Mouse (Mus musculus): ENCODE results near the gene Eif3c. TPM values are rescaled to one million over a fixed set of nuclear protein-coding genes. Genes with fewer than 3 reads are reported as not detected.

The Eif3c gene
- total RNA-seq, 2 experiments from 2014 or later: 172 to 177 TPM

Small RNA genes lying within 50 kb of the gene (microRNA-seq; reads per million reads assigned to microRNA genes)
- gene Mir7059: 5.4 to 6.3 reads per million in 2 experiments

Other genes starting within 250 kb of the Eif3c start
- gene Lat, start 196.8 kb downstream of the Eif3c start, total RNA-seq (2021): 1 to 10 TPM; 1.5 to 1.6 TPM
- gene Spns1, start 189.0 kb downstream of the Eif3c start, total RNA-seq (2021): 10 to 100 TPM; 80.8 to 94.4 TPM
- 1 to 10 TPM; 6.3 to 6.6 TPM for gene Nfatc2ip, start 169.7 kb downstream of the Eif3c start, total RNA-seq (2021)
- gene Cd19, start 151.5 kb downstream of the Eif3c start, total RNA-seq (2021): not detected
- gene Rabep2, start 137.7 kb downstream of the Eif3c start, total RNA-seq (2021): 10 to 100 TPM; 13.4 to 17.5 TPM
- gene Atp2a1, start 103.3 kb downstream of the Eif3c start, total RNA-seq (2021): under 1 TPM; 0.55 to 0.63 TPM
- 10 to 100 TPM; 72.5 to 73.2 TPM for gene Sh2b1, start 91.0 kb downstream of the Eif3c start, total RNA-seq (2021)
- gene Tufm, start 79.0 kb downstream of the Eif3c start, total RNA-seq (2021): 10 to 100 TPM; 88.9 to 94.0 TPM
- gene Atxn2l, start 63.0 kb downstream of the Eif3c start, total RNA-seq (2021): 100 to 1,000 TPM; 113 to 134 TPM
- under 1 TPM; 0.40 to 0.42 TPM for gene Apobr, start 18.5 kb upstream of the Eif3c start, total RNA-seq (2021)
- gene Cln3, start 19.4 kb upstream of the Eif3c start, total RNA-seq (2021): 10 to 100 TPM; 28.3 to 32.9 TPM
- gene Il27, start 28.5 kb upstream of the Eif3c start, total RNA-seq (2021): not detected
- 1 to 10 TPM; 7.5 to 7.9 TPM for gene Nupr1, start 64.5 kb upstream of the Eif3c start, total RNA-seq (2021)
- 10 to 100 TPM; 25.6 to 30.3 TPM for gene Sgf29, start 82.9 kb upstream of the Eif3c start, total RNA-seq (2021)
- gene Sult1a1, start 110.0 kb upstream of the Eif3c start, total RNA-seq (2021): 10 to 100 TPM in 1 of 2 experiments, 1 to 10 TPM in 1; 6.3 to 11.2 TPM
- 100 to 1,000 TPM in 1 of 2 experiments, 10 to 100 TPM in 1; 98.8 to 109 TPM for gene Bola2, start 129.0 kb upstream of the Eif3c start, total RNA-seq (2021)
- gene Slx1b, start 129.4 kb upstream of the Eif3c start, total RNA-seq (2021): 10 to 100 TPM; 16.2 to 16.4 TPM
- gene Coro1a, start 141.4 kb upstream of the Eif3c start, total RNA-seq (2021): 100 to 1,000 TPM; 114 to 121 TPM
- 100 to 1,000 TPM; 144 to 146 TPM for gene Mapk3, start 193.2 kb upstream of the Eif3c start, total RNA-seq (2021)
- gene Gdpd3, start 199.9 kb upstream of the Eif3c start, total RNA-seq (2021): 1 to 10 TPM; 2.5 to 5.1 TPM
- gene Ypel3, start 210.5 kb upstream of the Eif3c start, total RNA-seq (2021): 100 to 1,000 TPM; 278 to 291 TPM
- gene Tbx6, start 215.1 kb upstream of the Eif3c start, total RNA-seq (2021): 1 to 10 TPM in 1 of 2 experiments, under 1 TPM in 1; 0.75 to 1.1 TPM
- gene Ppp4c, start 226.1 kb upstream of the Eif3c start, total RNA-seq (2021): 10 to 100 TPM; 54.3 to 59.5 TPM
- 10 to 100 TPM; 75.1 to 83.3 TPM for gene Fam57b, start 231.3 kb upstream of the Eif3c start, total RNA-seq (2021)